Mouse (Mus musculus) liver, embryonic 16.5 days (tissue): ENCODE measurements around the gene Gm28539. TPM values are rescaled to one million over a fixed set of nuclear protein-coding genes. Genes with fewer than 3 reads are reported as not detected.

ENCODE experiments used
- ATAC-seq: fragments of 200-750 bp; cut with Nextera tagmentation; 2 replicates; pipeline ENCODE4 v1.8.0; 2017; ENCODE audit warnings: low read depth, mild to moderate bottlenecking, moderate number of reproducible peaks, moderate library complexity
- H3K27ac ChIP-seq: fragments of 300-500 bp; sonication (generic); 2 replicates; pipeline ENCODE4 v1.5.1; 2014; ENCODE audit warnings: mild to moderate bottlenecking, low read length
- H3K27me3 ChIP-seq: fragments of 300-500 bp; sonication (generic); 2 replicates; pipeline ENCODE4 v1.6.1; 2014; ENCODE audit warnings: low read depth, low read length, mixed read lengths; ENCODE audit not compliant: control insufficient read depth, insufficient read depth
- H3K36me3 ChIP-seq: fragments of 300-500 bp; sonication (generic); 2 replicates; pipeline ENCODE4 v1.6.1; 2014; ENCODE audit warnings: mild to moderate bottlenecking; ENCODE audit not compliant: control insufficient read depth, insufficient read depth
- H3K4me1 ChIP-seq: fragments of 300-500 bp; sonication (generic); 2 replicates; pipeline ENCODE4 v1.6.1; 2014; ENCODE audit warnings: low read depth, low read length, mixed read lengths; ENCODE audit not compliant: control insufficient read depth
- H3K4me2 ChIP-seq: fragments of 300-500 bp; sonication (generic); 2 replicates; pipeline ENCODE4 v1.6.1; 2014; ENCODE audit warnings: low read depth, low read length, mixed read lengths
- H3K4me3 ChIP-seq: fragments of 300-500 bp; sonication (generic); 2 replicates; pipeline ENCODE4 v1.5.1; 2014; ENCODE audit warnings: low read depth, mild to moderate bottlenecking, low read length
- H3K9ac ChIP-seq: fragments of 300-500 bp; sonication (generic); 2 replicates; pipeline ENCODE4 v1.6.1; 2014; ENCODE audit warnings: low read depth, low read length
- H3K9me3 ChIP-seq: fragments of 300-500 bp; sonication (generic); replicated peaks from 2 replicates; pipeline ENCODE4 v1.6.1; 2016; ENCODE audit warnings: low read length; ENCODE audit not compliant: control insufficient read depth
- WGBS: fragments of 180-500 bp; shearing (Covaris S2); extraction: QIAGEN DNeasy Blood & Tissue Kit; methylation state at CpG from one replicate; pipeline ENCODE4 v1.1.7; 2014; ENCODE audit not compliant: insufficient replicate concordance; 5-methylcytosine and 5-hydroxymethylcytosine counted together
- polyA plus RNA-seq: library from polyadenylated mRNA; unstranded; fragments of >200 nt; fragmentation: Nextera tagmentation; extraction: Ambion mirVana; gene quantifications from 2 replicates; pipeline ENCODE4 v1.2.1, GENCODE M21; 2015

Gm28539 gene
- polyA plus RNA-seq, 1 experiment from 2014 or later: not detected

GRCm38 (mm10) chr16:19005298-19005697 is 168.9 kb downstream of the Gm28539 start:
- Histone ChIP-seq H3K9me3 (no peaks in the 10 kb centered on the region), H3K36me3 (no peaks in the 10 kb centered on the region), H3K4me1 (no peaks in the 10 kb centered on the region), H3K27me3 (no peaks in the 10 kb centered on the region), H3K27ac (no peak overlapping the region), H3K9ac (no peak overlapping the region), H3K4me3 (no peak overlapping the region), H3K4me2 (no peak overlapping the region)
- no peak for ATAC-seq
- WGBS: 35% methylated on average over 3 of the region's 3 CpGs

Other genes with a start within 250 kb of the Gm28539 start
- gene Tbx1, start 245.9 kb upstream of the Gm28539 start, polyA plus RNA-seq: 0.07 TPM in 1 of 2 replicates, not detected in the other
- 13.9 and 18.2 TPM in 2 replicates for gene Gp1bb, start 214.2 kb upstream of the Gm28539 start, polyA plus RNA-seq
- gene Gm49601, start 210.2 kb upstream of the Gm28539 start, polyA plus RNA-seq: 0.28 and 0.55 TPM in 2 replicates
- 3.0 and 4.2 TPM in 2 replicates for gene Sept5, start 206.6 kb upstream of the Gm28539 start, polyA plus RNA-seq
- gene Cldn5, start 59.7 kb upstream of the Gm28539 start, polyA plus RNA-seq: 8.4 and 9.8 TPM in 2 replicates
- gene Ufd1, start 24.8 kb upstream of the Gm28539 start, polyA plus RNA-seq: 37.0 and 38.2 TPM in 2 replicates
- 33.6 and 38.5 TPM in 2 replicates for gene Cdc45, start 24.6 kb upstream of the Gm28539 start, polyA plus RNA-seq
- 16.4 and 18.1 TPM in 2 replicates for gene 2510002D24Rik, start within 50 bp of the Gm28539 start, polyA plus RNA-seq
- 46.4 and 51.8 TPM in 2 replicates for gene Mrpl40, start 40.3 kb downstream of the Gm28539 start, polyA plus RNA-seq
- gene Hira, start 40.5 kb downstream of the Gm28539 start, polyA plus RNA-seq: 2.2 and 3.0 TPM in 2 replicates